Mouse (Mus musculus) cerebellum, adult 2 months (tissue): ENCODE data around the gene Fancd2. TPM values are rescaled to one million over a fixed set of nuclear protein-coding genes. Genes with fewer than 3 reads are reported as not detected.
A peak's percentile ranks its signal among the peaks of the same experiment; 100 is the strongest.

Experiments
- DNase-seq, 2 experiments: peaks; one replicate each; pipeline ENCODE4 v3.0.0; 2021
- H3K27ac ChIP-seq: fragments of 200-500 bp; 2 replicates; pipeline ENCODE4 v1.5.1; 2012; ENCODE audit warnings: low read length, control low read depth, inconsistent platforms; ENCODE audit not compliant: insufficient read depth
- H3K27me3 ChIP-seq: fragments of 200-500 bp; 2 replicates; pipeline ENCODE4 v1.6.1; 2012; ENCODE audit warnings: inconsistent platforms, mild to moderate bottlenecking, low read length, moderate library complexity; ENCODE audit not compliant: control insufficient read depth, insufficient read depth
- H3K4me1 ChIP-seq: fragments of 200-500 bp; 2 replicates; pipeline ENCODE4 v1.6.1; 2011; ENCODE audit warnings: low read length; ENCODE audit not compliant: control insufficient read depth, insufficient read depth
- H3K4me3 ChIP-seq: fragments of 200-500 bp; replicated peaks from 2 replicates; pipeline ENCODE3; 2011; ENCODE audit warnings: mild to moderate bottlenecking, low read depth, low read length, control low read depth; ENCODE audit not compliant: insufficient read depth
- CTCF ChIP-seq: fragments of 200-500 bp; IDR thresholded peaks from 2 replicates; pipeline ENCODE4 v1.5.1; 2011; ENCODE audit warnings: low read depth, mild to moderate bottlenecking, control low read depth, low read length, moderate library complexity, borderline replicate concordance; ENCODE audit not compliant: insufficient read depth
- POLR2A ChIP-seq: fragments of 200-500 bp; IDR thresholded peaks from 2 replicates; pipeline ENCODE4 v1.6.1; 2011; ENCODE audit warnings: low read length, control low read depth, borderline replicate concordance; ENCODE audit not compliant: insufficient read depth
- WGBS: fragments of 180-500 bp; shearing (Covaris S2); methylation state at CpG from one replicate; pipeline ENCODE4 v1.1.7; 2018; 5-methylcytosine and 5-hydroxymethylcytosine counted together
- polyA plus RNA-seq: library from polyadenylated mRNA; depleted of rRNA; stranded (reverse); fragments of >200 nt; gene quantifications from 2 replicates; pipeline ENCODE4 v1.2.3, GENCODE M21; 2012; rRNA removed

Fancd2 gene
- polyA plus RNA-seq, result 0.34 and 0.55 TPM in 2 replicates

DNA sequence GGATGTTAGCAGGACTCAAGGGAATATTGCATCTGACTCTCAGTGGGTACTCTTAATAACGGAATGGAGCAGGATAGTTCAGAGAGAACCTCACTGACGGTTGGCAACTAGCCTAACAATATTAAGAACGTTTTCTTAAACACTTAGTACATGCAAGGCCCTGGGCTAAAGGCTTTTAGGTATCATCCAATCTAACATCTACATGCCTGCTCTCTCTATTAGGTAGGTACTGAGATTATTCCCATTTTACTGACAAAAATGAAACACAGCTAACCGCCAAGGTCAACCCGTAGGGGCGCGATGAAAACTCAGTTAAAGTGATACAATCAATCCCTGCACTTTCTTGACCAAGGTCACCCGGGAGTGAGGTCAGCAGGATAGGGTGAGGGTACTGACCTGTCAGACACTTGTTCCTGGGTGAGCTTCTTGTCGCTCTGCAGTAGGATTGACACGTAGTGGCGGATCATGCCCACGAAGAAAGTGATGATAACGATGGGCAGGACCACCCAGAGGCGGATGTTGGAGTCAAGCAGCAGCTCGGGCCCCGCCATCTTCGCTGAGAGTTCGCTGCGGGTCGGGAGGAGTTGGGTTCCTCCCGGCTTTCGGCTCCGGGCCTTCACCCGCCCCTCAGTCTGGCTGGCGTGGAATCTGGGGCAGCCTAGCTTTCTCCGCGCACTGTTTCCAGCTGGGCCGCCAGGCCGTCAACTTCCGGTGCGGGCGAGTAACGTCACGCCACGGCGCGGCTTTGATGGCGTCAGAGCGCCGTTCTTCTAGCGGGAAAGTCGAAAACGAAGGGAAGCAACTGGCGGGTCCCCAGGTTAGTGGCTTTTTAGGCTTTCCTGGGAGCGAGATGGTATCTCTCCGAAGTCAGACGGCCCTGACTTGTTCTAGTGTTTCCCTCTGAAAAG, at the start of gene Fancd2, which contains the start of gene Emc3:
TSS of gene Fancd2 (plus strand) at position 751 of the 908 bp plus-strand sequence.
TSS of gene Emc3 (minus strand) at position 721 of the 908 bp plus-strand sequence.
- TF ChIP-seq CTCF (no peak), POLR2A (peak; percentile 73; the same call in 1 of the 2 replicates)
- H3K27me3 ChIP-seq, result no peaks in the 10 kb centered on the region
- under 1% methylated on average over 47 of the region's 47 CpGs for WGBS
- H3K27ac ChIP-seq, result peak within 1 kb of the TSS; percentile 45
- peaks cover 3% of the 10 kb centered on the region for H3K4me1 ChIP-seq
- peak within 1 kb of the TSS; percentile 99 for H3K4me3 ChIP-seq
- DNase-seq, result peak; percentile 90 to 95

DNA sequence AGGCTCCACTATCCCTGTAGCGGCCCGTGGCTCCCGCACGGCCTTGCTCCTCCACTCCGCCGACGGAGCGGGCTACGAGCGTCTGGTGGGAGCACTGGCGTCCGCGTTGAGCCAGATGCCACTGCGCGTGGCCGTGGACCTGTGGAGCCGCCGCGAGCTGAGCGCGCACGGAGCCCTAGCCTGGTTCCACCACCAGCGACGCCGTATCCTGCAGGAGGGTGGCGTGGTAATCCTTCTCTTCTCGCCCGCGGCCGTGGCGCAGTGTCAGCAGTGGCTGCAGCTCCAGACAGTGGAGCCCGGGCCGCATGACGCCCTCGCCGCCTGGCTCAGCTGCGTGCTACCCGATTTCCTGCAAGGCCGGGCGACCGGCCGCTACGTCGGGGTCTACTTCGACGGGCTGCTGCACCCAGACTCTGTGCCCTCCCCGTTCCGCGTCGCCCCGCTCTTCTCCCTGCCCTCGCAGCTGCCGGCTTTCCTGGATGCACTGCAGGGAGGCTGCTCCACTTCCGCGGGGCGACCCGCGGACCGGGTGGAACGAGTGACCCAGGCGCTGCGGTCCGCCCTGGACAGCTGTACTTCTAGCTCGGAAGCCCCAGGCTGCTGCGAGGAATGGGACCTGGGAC, 48.9 kb upstream of the Fancd2 start:
- peak; percentile 29; the same call in 1 of the 2 replicates for TF ChIP-seq CTCF
- no peak for TF ChIP-seq POLR2A
- DNase-seq, result peak; percentile 78 to 83
- H3K4me3 ChIP-seq, result peak overlapping the region; percentile 94
- H3K27ac ChIP-seq, result peak overlapping the region; percentile 70
- H3K27me3 ChIP-seq, result no peaks in the 10 kb centered on the region
- H3K4me1 ChIP-seq, result peaks cover 17% of the 10 kb centered on the region
- under 1% methylated on average over 65 of the region's 65 CpGs for WGBS

DNA sequence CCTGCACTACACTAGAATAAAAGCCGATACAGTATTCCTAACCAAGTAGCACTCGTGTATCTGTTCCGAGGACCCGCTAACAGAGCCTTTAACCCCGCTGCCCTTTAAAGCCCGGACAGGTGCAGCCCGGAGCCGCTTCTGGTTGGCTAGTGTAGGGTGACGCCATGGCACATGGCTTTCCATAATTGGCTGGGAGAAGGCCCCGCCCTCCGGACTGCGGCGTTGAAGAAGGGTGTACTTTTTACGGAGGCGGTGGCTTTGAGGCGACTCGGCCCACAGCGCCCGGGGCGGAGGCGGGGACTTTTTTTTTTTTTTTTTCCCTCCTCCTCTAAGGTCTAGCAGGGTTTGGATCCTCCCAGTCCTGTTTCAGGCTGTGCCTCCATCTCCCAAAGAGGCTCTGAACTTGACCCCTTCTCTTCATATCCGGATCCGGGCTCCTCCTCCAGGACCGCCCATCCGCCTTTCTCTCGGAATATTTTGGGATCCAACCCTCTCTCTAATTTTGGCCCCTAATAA, 48.3 kb upstream of the Fancd2 start, which contains the start of gene Creld1:
TSS of gene Creld1 (plus strand) at position 198 of the 516 bp plus-strand sequence.
- Histone ChIP-seq H3K4me3 (peak within 1 kb of the TSS; percentile 94), H3K27me3 (no peaks in the 10 kb centered on the region), H3K4me1 (peaks cover 17% of the 10 kb centered on the region), H3K27ac (peak within 1 kb of the TSS; percentile 96)
- peak; percentile 97 to 99 for DNase-seq
- WGBS, result under 1% methylated on average over 26 of the region's 26 CpGs
- TF ChIP-seq CTCF (no peak), POLR2A (peak; percentile 80; the same call in 1 of the 2 replicates)

DNA sequence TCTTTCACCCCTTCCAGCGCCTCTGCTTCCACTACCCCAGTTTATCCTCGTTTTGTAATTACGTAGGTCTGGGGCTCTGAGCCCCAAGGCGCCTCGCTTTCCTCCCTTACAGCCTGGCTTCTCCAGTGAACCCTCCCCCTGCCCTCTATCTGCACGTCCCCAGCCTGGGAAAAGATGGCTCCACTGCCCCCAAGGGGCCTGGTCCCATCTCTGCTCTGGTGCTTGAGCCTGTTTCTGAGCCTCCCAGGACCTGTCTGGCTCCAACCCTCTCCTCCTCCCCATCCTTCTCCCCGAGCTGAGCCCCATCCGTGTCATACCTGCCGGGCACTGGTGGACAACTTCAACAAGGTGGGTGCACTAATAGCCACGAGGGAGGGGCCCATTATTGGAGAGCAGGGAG, 47.8 kb upstream of the Fancd2 start:
- 1% methylated on average over 10 of the region's 10 CpGs for WGBS
- DNase-seq, result peak; percentile 58 to 63
- peak overlapping the region; percentile 94 for H3K4me3 ChIP-seq
- H3K27me3 ChIP-seq, result no peaks in the 10 kb centered on the region
- TF ChIP-seq CTCF (no peak), POLR2A (no peak)
- H3K4me1 ChIP-seq, result peaks cover 17% of the 10 kb centered on the region
- peak overlapping the region; percentile 96 for H3K27ac ChIP-seq

DNA sequence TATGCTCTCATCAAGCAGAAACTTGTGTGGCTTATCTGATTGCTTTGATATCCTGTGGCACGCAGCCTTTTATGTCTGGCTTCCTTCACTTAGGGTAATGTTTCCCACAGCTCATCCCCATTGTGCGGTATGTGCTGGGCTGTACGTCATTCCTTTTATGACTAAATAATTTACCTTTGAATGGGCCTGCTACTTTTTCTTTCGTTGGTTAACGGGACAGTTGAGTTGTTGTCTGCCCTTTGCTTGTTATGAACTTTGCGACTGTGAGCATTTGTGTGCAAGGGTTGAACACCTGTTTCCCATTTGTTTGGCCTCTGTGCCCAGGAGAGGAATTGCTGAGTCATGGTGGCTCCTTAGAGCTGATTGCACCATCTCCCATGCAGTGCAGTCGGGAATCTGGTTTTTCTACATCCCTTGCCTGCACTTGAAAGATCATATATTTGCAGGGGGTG, 44.3 kb upstream of the Fancd2 start:
- 49% methylated on average over 7 of the region's 7 CpGs for WGBS
- peaks cover 15% of the 10 kb centered on the region; the same call in 1 of the 2 replicates for H3K4me1 ChIP-seq
- TF ChIP-seq POLR2A (no peak), CTCF (no peak)

DNA sequence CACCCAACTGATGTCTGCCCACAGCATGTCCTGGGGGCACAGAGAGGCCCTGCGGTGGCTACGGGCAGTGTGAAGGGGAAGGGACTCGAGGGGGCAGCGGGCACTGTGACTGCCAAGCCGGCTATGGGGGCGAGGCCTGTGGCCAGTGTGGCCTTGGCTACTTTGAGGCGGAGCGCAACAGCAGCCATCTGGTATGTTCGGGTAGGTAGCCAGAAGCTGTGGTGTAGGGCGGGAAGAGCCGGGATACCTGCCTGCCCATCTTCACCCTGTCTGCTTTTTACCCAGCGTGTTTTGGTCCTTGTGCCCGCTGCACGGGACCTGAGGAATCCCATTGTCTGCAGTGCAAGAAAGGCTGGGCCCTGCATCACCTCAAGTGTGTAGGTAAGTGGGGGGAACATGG, 42.1 kb upstream of the Fancd2 start:
- TF ChIP-seq CTCF (no peak), POLR2A (no peak)
- no peak overlapping the region for H3K4me3 ChIP-seq
- DNase-seq, result peak; percentile 59 to 62
- H3K27me3 ChIP-seq, result no peaks in the 10 kb centered on the region
- H3K27ac ChIP-seq, result no peak overlapping the region
- WGBS, result 37% methylated on average over 14 of the region's 14 CpGs
- peaks cover 10% of the 10 kb centered on the region; the same call in 1 of the 2 replicates for H3K4me1 ChIP-seq

More for the DNA sequence above, 44.3 kb upstream of the Fancd2 start:
- H3K27ac ChIP-seq, result no peak overlapping the region
- peak in 1 of 2 experiments; percentile 23 for DNase-seq
- no peaks in the 10 kb centered on the region for H3K27me3 ChIP-seq
- no peak overlapping the region for H3K4me3 ChIP-seq

DNA sequence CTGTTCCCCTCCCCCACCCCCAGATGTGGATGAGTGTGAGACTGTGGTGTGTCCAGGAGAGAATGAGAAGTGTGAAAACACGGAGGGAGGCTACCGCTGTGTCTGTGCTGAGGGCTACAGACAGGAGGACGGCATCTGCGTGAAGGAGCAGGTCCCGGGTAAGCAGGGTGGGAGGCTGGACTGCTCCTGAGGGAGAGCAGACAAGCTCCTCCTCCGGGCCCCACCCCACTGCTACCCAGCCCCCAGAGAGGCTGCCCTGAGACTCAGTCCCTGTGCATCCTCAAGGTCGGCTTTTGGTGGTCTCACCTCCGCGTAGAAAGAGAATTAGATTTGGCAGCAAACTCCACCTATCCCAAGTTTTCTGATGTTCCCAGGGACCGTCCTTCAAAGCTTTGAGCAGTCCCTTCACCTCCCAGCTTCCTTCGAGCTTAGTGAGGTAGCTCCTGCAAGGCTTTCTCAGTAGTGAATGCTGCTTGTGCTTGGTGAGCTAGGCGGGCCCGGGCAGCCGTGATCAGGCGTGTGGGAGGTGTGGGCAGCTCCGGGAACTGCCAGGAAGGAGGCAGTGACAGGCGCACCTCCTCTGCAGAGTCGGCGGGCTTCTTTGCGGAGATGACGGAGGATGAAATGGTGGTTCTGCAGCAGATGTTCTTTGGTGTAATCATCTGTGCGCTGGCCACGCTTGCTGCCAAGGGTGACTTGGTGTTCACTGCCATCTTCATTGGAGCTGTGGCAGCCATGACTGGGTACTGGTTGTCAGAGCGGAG, 39.2 kb upstream of the Fancd2 start:
- whole genome bisulfite sequencing, result 66% methylated on average over 24 of the region's 24 CpGs
- Histone ChIP-seq H3K27ac (no peak overlapping the region), H3K4me3 (no peak overlapping the region), H3K27me3 (no peaks in the 10 kb centered on the region), H3K4me1 (peaks cover 8% of the 10 kb centered on the region)
- DNase-seq, result peak in 1 of 2 experiments; percentile 31
- no peak for TF ChIP-seq POLR2A
- no peak for TF ChIP-seq CTCF
